Mouse (Mus musculus) hindbrain, embryonic 13.5 days (tissue): ENCODE results near the gene Gipr. TPM values are rescaled to one million over a fixed set of nuclear protein-coding genes. Genes with fewer than 3 reads are reported as not detected.

Experiments
- ATAC-seq: fragments of 200-750 bp; cut with Nextera tagmentation; 2 replicates; pipeline ENCODE4 v1.8.0; 2017; ENCODE audit warnings: moderate TSS enrichment; ENCODE audit not compliant: low FRiP score
- H3K27ac ChIP-seq: fragments of 300-500 bp; sonication (generic); 2 replicates; pipeline ENCODE4 v1.5.1; 2015; ENCODE audit warnings: inconsistent platforms, mild to moderate bottlenecking, moderate library complexity
- H3K27me3 ChIP-seq: fragments of 300-500 bp; sonication (generic); 2 replicates; pipeline ENCODE4 v1.6.1; 2015; ENCODE audit warnings: mild to moderate bottlenecking, inconsistent platforms
- H3K36me3 ChIP-seq: fragments of 300-500 bp; sonication (generic); 2 replicates; pipeline ENCODE4 v1.6.1; 2015; ENCODE audit warnings: mild to moderate bottlenecking, inconsistent platforms
- H3K4me1 ChIP-seq: fragments of 300-500 bp; sonication (generic); replicated peaks from 2 replicates; pipeline ENCODE4 v1.6.1; 2015; ENCODE audit warnings: inconsistent platforms
- H3K4me2 ChIP-seq: fragments of 300-500 bp; sonication (generic); 2 replicates; pipeline ENCODE4 v1.6.1; 2015; ENCODE audit warnings: inconsistent platforms, mild to moderate bottlenecking, moderate library complexity
- H3K4me3 ChIP-seq: fragments of 300-500 bp; sonication (generic); 2 replicates; pipeline ENCODE4 v1.5.1; 2015; ENCODE audit warnings: mild to moderate bottlenecking, inconsistent platforms
- H3K9ac ChIP-seq: fragments of 300-500 bp; sonication (generic); 2 replicates; pipeline ENCODE4 v1.6.1; 2015; ENCODE audit warnings: mild to moderate bottlenecking, inconsistent platforms
- H3K9me3 ChIP-seq: fragments of 300-500 bp; sonication (generic); 2 replicates; pipeline ENCODE4 v1.6.1; 2016; ENCODE audit warnings: inconsistent platforms
- WGBS: fragments of 180-500 bp; shearing (Covaris S2); methylation state at CpG from one replicate; pipeline ENCODE4 v1.1.7; 2015; 5-methylcytosine and 5-hydroxymethylcytosine counted together
- polyA plus RNA-seq: library from polyadenylated mRNA; unstranded; fragments of >200 nt; fragmentation: Nextera tagmentation; extraction: Ambion mirVana; gene quantifications from 2 replicates; pipeline ENCODE4 v1.2.1, GENCODE M21; 2015

The Gipr gene
- polyA plus RNA-seq, 1 experiment from 2014 or later: 1.6 TPM

- WGBS: 93% methylated on average over 38 of the region's 38 CpGs
- peaks cover 75% of the 10 kb centered on the region for H3K36me3 ChIP-seq
- H3K4me1 ChIP-seq: peaks cover 11% of the 10 kb centered on the region
- no peak overlapping the region for H3K4me2 ChIP-seq
- no peak overlapping the region for H3K27ac ChIP-seq
- H3K27me3 ChIP-seq: no peaks in the 10 kb centered on the region
- no peak overlapping the region for H3K9ac ChIP-seq
- no peak overlapping the region for H3K4me3 ChIP-seq
- H3K9me3 ChIP-seq: no peaks in the 10 kb centered on the region
- ATAC-seq: no peak; the same call in 1 of the 2 replicates
Observed at GRCm38 (mm10) chr7:19136673-19137334, 29.1 kb downstream of the Gipr start.

DNA sequence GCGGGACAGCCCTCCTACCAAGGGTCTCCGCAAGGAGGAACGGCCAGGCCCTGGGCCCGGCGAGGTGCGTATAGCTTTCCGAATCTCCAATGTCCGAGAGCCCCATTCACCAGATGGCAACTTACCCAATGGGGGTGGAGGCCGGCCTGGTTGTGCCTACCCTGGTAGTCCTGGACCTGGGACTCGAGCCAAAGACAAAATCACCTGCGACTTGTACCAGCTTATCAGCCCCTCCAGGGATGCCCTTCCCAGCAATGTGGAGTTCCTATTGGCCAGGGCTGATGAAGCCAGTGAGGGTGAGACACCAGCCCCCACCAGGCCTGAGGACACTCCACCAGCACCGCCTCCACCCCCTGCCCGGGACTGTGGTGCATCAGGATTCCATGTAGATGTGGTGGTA lies 29.8 kb downstream of the Gipr start:
- H3K9me3 ChIP-seq: no peaks in the 10 kb centered on the region
- no peak overlapping the region for H3K27ac ChIP-seq
- 97% methylated on average over 13 of the region's 13 CpGs for WGBS
- H3K36me3 ChIP-seq: peaks cover 69% of the 10 kb centered on the region
- ATAC-seq: no peak
- no peak overlapping the region for H3K4me2 ChIP-seq
- no peak overlapping the region for H3K9ac ChIP-seq
- H3K4me3 ChIP-seq: no peak overlapping the region
- H3K27me3 ChIP-seq: no peaks in the 10 kb centered on the region
- H3K4me1 ChIP-seq: peaks cover 12% of the 10 kb centered on the region

- H3K4me2 ChIP-seq: peak overlapping the region; percentile 65
Observed at GRCm38 (mm10) chr7:19131324-19131848, 34.5 kb downstream of the Gipr start.

DNA sequence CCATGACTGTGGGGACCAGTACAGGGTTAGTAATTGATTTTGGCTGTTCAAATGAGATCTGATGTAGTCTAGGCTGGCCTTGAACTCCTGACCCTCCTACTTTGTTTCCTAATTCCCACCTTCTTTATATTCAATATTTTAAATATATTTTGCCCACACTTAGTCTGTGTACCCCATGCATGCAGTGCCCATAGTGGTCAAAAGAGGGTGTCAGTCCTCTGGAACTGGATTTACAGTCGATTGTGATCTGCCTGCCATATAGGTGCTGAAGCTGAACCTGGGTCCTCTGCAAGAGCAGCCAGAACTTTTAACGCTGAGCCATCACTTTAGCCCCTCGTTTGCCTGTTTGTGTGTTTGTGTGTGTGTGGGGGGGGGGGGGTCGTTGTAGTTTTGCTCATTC lies 35.3 kb downstream of the Gipr start:
- whole genome bisulfite sequencing: 35% methylated on average over 4 of the region's 4 CpGs
- H3K4me2 ChIP-seq: peak overlapping the region; percentile 65
- H3K27ac ChIP-seq: peak overlapping the region; percentile 92
- H3K4me1 ChIP-seq: peaks cover 25% of the 10 kb centered on the region
- peak overlapping the region; percentile 51 for H3K4me3 ChIP-seq
- peaks cover 24% of the 10 kb centered on the region for H3K36me3 ChIP-seq
- peak overlapping the region; percentile 66; the same call in 1 of the 2 replicates for H3K9ac ChIP-seq
- no peaks in the 10 kb centered on the region for H3K9me3 ChIP-seq
- H3K27me3 ChIP-seq: no peaks in the 10 kb centered on the region
- no peak for ATAC-seq

More at GRCm38 (mm10) chr7:19131324-19131848, 34.5 kb downstream of the Gipr start:
- no peaks in the 10 kb centered on the region for H3K27me3 ChIP-seq
- 2% methylated on average over 39 of the region's 39 CpGs for WGBS
- H3K27ac ChIP-seq: peak overlapping the region; percentile 92
- H3K36me3 ChIP-seq: peaks cover 31% of the 10 kb centered on the region
- peak overlapping the region; percentile 72 for H3K9ac ChIP-seq
- peak overlapping the region; percentile 51 for H3K4me3 ChIP-seq
- peak; percentile 99 for ATAC-seq
- no peaks in the 10 kb centered on the region for H3K9me3 ChIP-seq
- peaks cover 25% of the 10 kb centered on the region for H3K4me1 ChIP-seq

DNA sequence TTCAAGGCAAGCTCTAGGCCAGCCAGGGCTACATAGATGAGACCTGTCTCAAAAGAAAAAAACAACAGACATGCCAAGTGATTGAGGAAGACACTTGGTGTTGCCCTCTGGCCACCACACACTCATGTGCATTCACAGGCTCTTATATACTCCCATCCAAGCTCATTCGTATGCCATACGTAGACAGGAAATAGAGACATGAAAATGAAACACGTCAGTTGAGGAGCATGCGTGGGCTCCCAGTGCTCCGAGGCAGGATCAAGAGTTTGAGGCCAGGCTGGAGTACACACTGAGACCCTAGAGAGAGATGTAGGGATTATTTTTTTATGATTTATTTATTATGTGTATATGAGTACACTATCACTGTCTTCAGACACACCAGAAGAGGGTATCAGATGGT lies 36.5 kb downstream of the Gipr start:
- Histone ChIP-seq H3K36me3 (peaks cover 12% of the 10 kb centered on the region; the same call in 1 of the 2 replicates), H3K27ac (no peak overlapping the region), H3K4me3 (no peak overlapping the region), H3K9me3 (no peaks in the 10 kb centered on the region), H3K4me1 (peaks cover 29% of the 10 kb centered on the region), H3K4me2 (no peak overlapping the region), H3K9ac (no peak overlapping the region), H3K27me3 (no peaks in the 10 kb centered on the region)
- no peak for ATAC-seq
- WGBS: 90% methylated on average over 5 of the region's 5 CpGs

DNA sequence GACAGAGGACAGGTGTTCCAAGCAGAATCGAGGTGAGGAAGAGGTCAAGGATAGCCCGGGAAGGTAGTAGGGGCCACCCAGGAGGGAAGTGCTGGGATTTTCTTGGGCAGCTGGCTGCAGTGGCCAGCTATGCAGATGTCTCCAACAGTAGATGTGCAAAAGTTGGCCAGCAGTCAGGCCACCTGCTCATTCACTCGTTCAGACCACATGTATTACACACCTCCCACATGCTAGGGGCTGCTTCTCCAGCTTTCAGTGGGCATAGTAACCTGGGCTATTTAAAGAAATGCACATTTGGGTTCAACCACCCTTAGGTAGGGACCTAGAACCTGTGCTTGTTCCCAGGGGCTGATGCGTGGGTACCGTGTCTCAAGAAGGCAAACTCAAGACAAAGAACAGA lies 38.2 kb downstream of the Gipr start:
- H3K4me2 ChIP-seq: no peak overlapping the region
- 94% methylated on average over 5 of the region's 5 CpGs for WGBS

DNA sequence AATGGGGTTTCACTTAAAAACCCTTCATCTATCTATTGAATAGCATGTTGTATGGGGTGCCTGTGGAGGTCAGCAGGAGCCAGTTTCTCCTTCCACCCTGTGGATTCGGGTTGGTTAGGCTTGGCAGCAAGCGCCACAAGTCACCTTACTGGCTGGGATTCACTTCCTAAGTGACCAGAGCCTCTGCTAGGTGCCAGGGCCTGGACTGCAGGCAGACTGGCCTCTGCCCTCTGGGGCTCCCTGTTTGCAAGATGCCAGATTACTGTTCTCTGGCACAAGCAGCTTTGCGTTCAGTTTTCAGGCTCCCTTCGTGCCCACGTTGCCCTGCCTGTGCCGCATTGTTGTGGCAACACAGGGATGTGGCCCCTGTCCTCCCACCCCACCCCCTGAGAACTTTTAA lies 41.2 kb downstream of the Gipr start:
- H3K9ac ChIP-seq: peak overlapping the region; percentile 55
- no peak overlapping the region for H3K27ac ChIP-seq
- H3K36me3 ChIP-seq: peaks cover 7% of the 10 kb centered on the region; the same call in 1 of the 2 replicates
- H3K9me3 ChIP-seq: no peaks in the 10 kb centered on the region
- H3K27me3 ChIP-seq: no peaks in the 10 kb centered on the region
- no peak overlapping the region for H3K4me3 ChIP-seq
- no peak for ATAC-seq
- no peak overlapping the region for H3K4me2 ChIP-seq
- peaks cover 25% of the 10 kb centered on the region for H3K4me1 ChIP-seq
- 87% methylated on average over 6 of the region's 6 CpGs for WGBS

More for the DNA sequence above, 38.2 kb downstream of the Gipr start:
- H3K4me3 ChIP-seq: no peak overlapping the region
- H3K9me3 ChIP-seq: no peaks in the 10 kb centered on the region
- H3K27ac ChIP-seq: no peak overlapping the region
- no peak overlapping the region; the same call in 1 of the 2 replicates for H3K9ac ChIP-seq
- H3K4me1 ChIP-seq: peaks cover 26% of the 10 kb centered on the region
- ATAC-seq: no peak
- no peaks in the 10 kb centered on the region for H3K27me3 ChIP-seq
- H3K36me3 ChIP-seq: peaks cover 11% of the 10 kb centered on the region; the same call in 1 of the 2 replicates

DNA sequence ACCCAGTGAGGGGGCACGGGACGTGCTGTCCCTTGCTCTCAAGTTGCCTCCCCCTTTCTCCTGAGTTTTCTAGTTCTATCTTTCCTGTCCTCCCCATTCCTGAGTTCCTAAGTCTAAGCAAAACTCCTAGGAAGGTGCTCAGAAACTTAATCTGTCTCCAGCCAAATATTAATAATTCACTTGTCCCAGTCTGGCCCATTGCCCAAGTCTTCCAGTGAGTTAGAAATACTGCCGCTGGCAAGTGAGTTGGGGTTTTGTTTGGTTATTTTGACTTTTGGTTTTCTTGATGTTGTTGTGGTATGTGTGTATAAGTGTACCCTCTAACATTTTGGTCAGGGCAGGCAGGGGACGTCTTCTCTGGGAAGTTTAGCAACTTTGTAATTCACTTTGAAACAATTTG lies 44.2 kb downstream of the Gipr start:
- Histone ChIP-seq H3K27me3 (peaks cover 10% of the 10 kb centered on the region; the same call in 1 of the 2 replicates), H3K4me2 (no peak overlapping the region), H3K4me3 (no peak overlapping the region), H3K27ac (no peak overlapping the region), H3K9me3 (no peaks in the 10 kb centered on the region), H3K4me1 (peaks cover 31% of the 10 kb centered on the region), H3K9ac (no peak overlapping the region), H3K36me3 (0 out of 2 replicates have a peak, but pooled peaks cover under 1% of the 10 kb centered on the region)
- no peak for ATAC-seq
- WGBS: 96% methylated on average over 4 of the region's 4 CpGs

- H3K27me3 ChIP-seq: peaks cover 10% of the 10 kb centered on the region; the same call in 1 of the 2 replicates
- peak within 1 kb of the TSS; percentile 87 for H3K9ac ChIP-seq
- H3K4me3 ChIP-seq: peak within 1 kb of the TSS; percentile 70
- H3K27ac ChIP-seq: peak within 1 kb of the TSS; percentile 74
- peaks cover 30% of the 10 kb centered on the region for H3K4me1 ChIP-seq
- 4% methylated on average over 34 of the region's 34 CpGs for WGBS
- no peaks in the 10 kb centered on the region for H3K9me3 ChIP-seq
- H3K4me2 ChIP-seq: peak within 1 kb of the TSS; percentile 87
- peak; percentile 94 for ATAC-seq
- no peaks in the 10 kb centered on the region for H3K36me3 ChIP-seq
Observed at GRCm38 (mm10) chr7:19119631-19120429, 46.1 kb downstream of the Gipr start, which contains the start of gene Fbxo46. Gene Fbxo46 (plus strand): TSS chr7:19119859.

GRCm38 (mm10) chr7:19119083-19119482 lies 46.8 kb downstream of the Gipr start:
- H3K4me2 ChIP-seq: 0 out of 2 replicates have a peak overlapping the region, but pooled peaks have one; percentile 87
- no peak overlapping the region for H3K4me3 ChIP-seq
- no peaks in the 10 kb centered on the region for H3K9me3 ChIP-seq
- H3K27ac ChIP-seq: peak overlapping the region; percentile 15; the same call in 1 of the 2 replicates
- no peak overlapping the region for H3K9ac ChIP-seq
- H3K27me3 ChIP-seq: peaks cover 10% of the 10 kb centered on the region; the same call in 1 of the 2 replicates
- peaks cover 27% of the 10 kb centered on the region for H3K4me1 ChIP-seq
- WGBS: 93% methylated on average over 8 of the region's 8 CpGs
- peak; percentile 34 for ATAC-seq
- no peaks in the 10 kb centered on the region for H3K36me3 ChIP-seq

DNA sequence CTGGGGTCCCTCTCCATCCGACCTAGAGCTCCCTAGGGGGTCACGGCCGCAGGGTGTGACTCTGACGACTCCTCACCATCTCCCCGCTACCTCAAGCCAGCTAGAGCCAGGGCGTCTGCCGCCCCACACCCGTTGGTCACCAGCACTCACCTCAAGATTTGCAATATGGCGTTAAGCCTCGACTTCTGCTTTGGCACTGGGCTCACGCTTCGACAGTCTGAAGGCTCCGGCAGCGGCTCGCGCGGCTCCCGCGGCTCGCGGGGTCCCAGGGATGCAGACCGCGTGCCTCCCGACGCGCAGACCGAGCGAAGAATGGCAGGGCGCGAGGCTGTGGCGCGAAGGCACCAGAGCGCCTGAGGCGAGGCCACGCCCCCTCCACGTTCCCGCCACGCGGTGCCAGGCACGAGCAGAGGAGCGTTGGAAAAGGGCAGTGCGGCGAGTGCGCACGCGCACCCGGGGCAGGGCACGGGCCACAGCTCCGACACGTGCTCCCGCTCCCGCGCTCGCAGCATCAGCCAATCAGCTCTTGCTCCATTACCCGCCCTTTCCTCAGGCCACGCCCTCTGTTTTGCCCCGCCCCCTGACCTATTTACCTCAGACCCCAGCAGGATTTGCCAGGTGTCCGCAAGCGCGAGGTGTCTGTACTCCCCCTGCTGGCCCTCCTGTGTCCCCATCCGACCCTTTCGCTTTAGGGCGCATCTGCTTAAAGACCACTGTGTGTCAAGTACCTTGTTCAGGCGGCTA lies 47.7 kb downstream of the Gipr start, which contains the start of gene Gm4969:
Gm4969 (minus strand) TSS at position 341 of the 744 bp plus-strand sequence.
- peaks cover 12% of the 10 kb centered on the region for H3K27me3 ChIP-seq
- peak within 1 kb of the TSS; percentile 29; the same call in 1 of the 2 replicates for H3K9ac ChIP-seq
- H3K27ac ChIP-seq: peak within 1 kb of the TSS; percentile 15; the same call in 1 of the 2 replicates
- peaks cover 27% of the 10 kb centered on the region for H3K4me1 ChIP-seq
- peak; percentile 50 for ATAC-seq
- H3K4me3 ChIP-seq: peak within 1 kb of the TSS; percentile 34
- H3K36me3 ChIP-seq: no peaks in the 10 kb centered on the region
- H3K4me2 ChIP-seq: peak within 1 kb of the TSS; percentile 56
- H3K9me3 ChIP-seq: no peaks in the 10 kb centered on the region
- 19% methylated on average over 64 of the region's 64 CpGs for WGBS
